Mouse (Mus musculus) midbrain, embryonic 16.5 days (tissue): ENCODE results near the gene Gm48551. TPM values are rescaled to one million over a fixed set of nuclear protein-coding genes. Genes with fewer than 3 reads are reported as not detected.
A peak's percentile ranks its signal among the peaks of the same experiment; 100 is the strongest.

Experiments used
- ATAC-seq: fragments of 200-750 bp; cut with Nextera tagmentation; 2 replicates; pipeline ENCODE4 v1.8.0; 2017; ENCODE audit warnings: moderate TSS enrichment
- H3K27ac ChIP-seq: fragments of 300-500 bp; sonication (generic); 2 replicates; pipeline ENCODE4 v1.5.1; 2014; ENCODE audit warnings: mild to moderate bottlenecking, low read length, mixed read lengths
- H3K27me3 ChIP-seq: fragments of 300-500 bp; sonication (generic); 2 replicates; pipeline ENCODE4 v1.6.1; 2014; ENCODE audit warnings: low read depth, low read length, mixed read lengths; ENCODE audit not compliant: control insufficient read depth, insufficient read depth
- H3K36me3 ChIP-seq: fragments of 300-500 bp; sonication (generic); 2 replicates; pipeline ENCODE4 v1.6.1; 2014; ENCODE audit warnings: mild to moderate bottlenecking, low read length, moderate library complexity, mixed read lengths; ENCODE audit not compliant: control insufficient read depth, insufficient read depth
- H3K4me1 ChIP-seq: fragments of 300-500 bp; sonication (generic); 2 replicates; pipeline ENCODE4 v1.6.1; 2014; ENCODE audit warnings: mild to moderate bottlenecking, low read length, mixed read lengths; ENCODE audit not compliant: control insufficient read depth, insufficient read depth
- H3K4me2 ChIP-seq: fragments of 300-500 bp; sonication (generic); 2 replicates; pipeline ENCODE4 v1.6.1; 2014; ENCODE audit warnings: mild to moderate bottlenecking, low read length, mixed read lengths
- H3K4me3 ChIP-seq: fragments of 300-500 bp; sonication (generic); 2 replicates; pipeline ENCODE4 v1.5.1; 2014; ENCODE audit warnings: low read depth, mild to moderate bottlenecking, low read length, moderate library complexity, mixed read lengths
- H3K9ac ChIP-seq: fragments of 300-500 bp; sonication (generic); 2 replicates; pipeline ENCODE4 v1.6.1; 2014; ENCODE audit warnings: low read depth, low read length, mixed read lengths
- H3K9me3 ChIP-seq: fragments of 300-500 bp; sonication (generic); replicated peaks from 2 replicates; pipeline ENCODE4 v1.6.1; 2014; ENCODE audit warnings: mild to moderate bottlenecking, low read length, mixed read lengths; ENCODE audit not compliant: control insufficient read depth, poor library complexity, severe bottlenecking
- WGBS: fragments of 180-500 bp; shearing (Covaris S2); extraction: QIAGEN DNeasy Blood & Tissue Kit; methylation state at CpG from one replicate; pipeline ENCODE4 v1.1.7; 2014; 5-methylcytosine and 5-hydroxymethylcytosine counted together
- polyA plus RNA-seq: library from polyadenylated mRNA; unstranded; fragments of >200 nt; fragmentation: Nextera tagmentation; extraction: Ambion mirVana; gene quantifications from 2 replicates; pipeline ENCODE4 v1.2.1, GENCODE M21; 2015

Gm48551 gene
- polyA plus RNA-seq, 1 experiment from 2014 or later, result 6.1 TPM

- Histone ChIP-seq H3K36me3 (no peaks in the 10 kb centered on the region), H3K27me3 (no peaks in the 10 kb centered on the region), H3K9ac (peak overlapping the region; percentile 43), H3K9me3 (no peaks in the 10 kb centered on the region), H3K4me3 (peak overlapping the region; percentile 79), H3K4me2 (peak overlapping the region; percentile 58), H3K4me1 (peaks cover 24% of the 10 kb centered on the region), H3K27ac (peak overlapping the region; percentile 75)
- ATAC-seq, result peak; percentile 96
- under 1% methylated on average over 46 of the region's 46 CpGs for WGBS
Observed at GRCm38 (mm10) chr10:81378553-81379182, 5.6 kb upstream of the Gm48551 start.

DNA sequence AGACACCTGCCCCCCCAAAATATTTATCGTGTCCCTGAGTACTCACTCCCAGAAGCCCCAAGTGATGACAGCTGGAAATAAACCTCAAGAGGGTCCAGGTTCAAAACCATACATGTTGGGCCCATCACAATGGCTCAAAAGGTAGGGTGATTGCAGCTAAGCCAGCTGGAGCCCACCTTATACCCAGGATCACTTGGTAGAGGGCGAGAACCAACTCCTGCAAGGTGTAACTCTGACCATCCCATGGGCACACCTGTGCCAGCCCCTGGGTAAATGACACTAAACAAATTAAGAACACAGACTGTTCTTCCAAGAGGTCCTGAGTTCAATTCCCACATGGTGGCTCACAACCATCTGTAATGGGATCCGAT, 5.1 kb upstream of the Gm48551 start:
- Histone ChIP-seq H3K9me3 (no peaks in the 10 kb centered on the region), H3K27ac (peak overlapping the region; percentile 75), H3K4me1 (peaks cover 24% of the 10 kb centered on the region), H3K27me3 (no peaks in the 10 kb centered on the region), H3K36me3 (no peaks in the 10 kb centered on the region), H3K4me2 (peak overlapping the region; percentile 58), H3K9ac (peak overlapping the region; percentile 43), H3K4me3 (peak overlapping the region; percentile 79)
- no peak; the same call in 1 of the 2 replicates for ATAC-seq
- WGBS, result 57% methylated on average over 3 of the region's 3 CpGs

DNA sequence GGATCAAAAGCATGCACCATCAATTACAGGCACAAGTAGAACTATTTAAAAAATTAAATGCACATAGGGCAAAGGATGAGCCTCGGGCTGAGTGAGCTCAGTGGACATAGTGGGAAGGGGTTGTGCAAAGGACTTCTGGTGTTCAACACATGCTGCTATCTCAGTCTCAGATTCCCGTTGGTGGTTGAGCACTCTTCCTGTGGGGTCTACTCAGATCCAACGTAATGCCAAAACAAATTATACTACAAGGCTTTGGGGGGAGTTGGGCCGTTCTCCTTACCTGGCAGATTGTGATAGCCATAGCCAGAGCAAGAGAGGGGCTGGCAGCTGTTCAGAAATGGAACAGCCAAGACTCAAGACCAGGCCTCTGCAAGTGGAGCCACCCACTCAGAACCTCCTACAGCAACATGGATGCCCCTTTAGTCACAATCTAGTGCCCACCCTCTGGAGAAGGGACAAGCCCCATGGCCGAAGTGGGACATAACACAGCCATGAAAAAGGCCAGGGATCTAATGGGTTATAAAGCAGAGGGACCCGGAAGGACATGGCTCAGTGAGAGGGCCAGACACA, 4.4 kb upstream of the Gm48551 start:
- H3K9ac ChIP-seq, result no peak overlapping the region
- H3K4me3 ChIP-seq, result no peak overlapping the region
- H3K4me2 ChIP-seq, result no peak overlapping the region
- 91% methylated on average over 6 of the region's 6 CpGs for WGBS
- H3K9me3 ChIP-seq, result no peaks in the 10 kb centered on the region
- H3K4me1 ChIP-seq, result peaks cover 26% of the 10 kb centered on the region
- H3K36me3 ChIP-seq, result no peaks in the 10 kb centered on the region
- H3K27ac ChIP-seq, result no peak overlapping the region
- no peak for ATAC-seq
- no peaks in the 10 kb centered on the region for H3K27me3 ChIP-seq

DNA sequence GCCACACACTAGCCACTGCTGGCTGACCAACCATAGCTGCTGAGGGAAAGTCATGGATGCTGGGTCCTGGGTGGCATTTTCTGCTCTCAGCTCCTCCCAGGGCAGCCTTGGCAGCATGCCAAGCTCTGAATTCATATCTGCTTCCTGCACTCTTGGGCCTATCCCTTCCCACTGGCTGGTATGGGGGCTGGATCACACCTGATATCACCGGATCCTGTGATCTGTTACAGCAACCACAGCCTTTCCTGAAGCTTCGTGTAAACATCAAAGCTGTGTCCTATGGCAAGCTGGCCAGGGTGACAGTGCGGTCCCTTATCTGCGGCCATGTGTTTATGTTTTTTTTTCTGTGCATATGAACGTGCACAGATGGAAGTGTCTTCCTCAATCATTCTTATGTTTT, 2.2 kb upstream of the Gm48551 start:
- ATAC-seq, result no peak
- 82% methylated on average over 5 of the region's 5 CpGs for WGBS
- H3K9ac ChIP-seq, result 0 out of 2 replicates have a peak overlapping the region, but pooled peaks have one; percentile 3

GRCm38 (mm10) chr10:81384605-81384982, 328 bp downstream of the Gm48551 start:
- Histone ChIP-seq H3K27me3 (no peaks in the 10 kb centered on the region), H3K4me3 (peak overlapping the region; percentile 69), H3K36me3 (peaks cover 12% of the 10 kb centered on the region), H3K9ac (peak overlapping the region; percentile 84), H3K9me3 (no peaks in the 10 kb centered on the region), H3K27ac (peak overlapping the region; percentile 85), H3K4me2 (peak overlapping the region; percentile 98), H3K4me1 (peaks cover 13% of the 10 kb centered on the region)
- WGBS, result under 1% methylated on average over 19 of the region's 19 CpGs
- peak; percentile 29 for ATAC-seq

More for the DNA sequence above, 2.2 kb upstream of the Gm48551 start:
- H3K27ac ChIP-seq, result no peak overlapping the region
- no peaks in the 10 kb centered on the region for H3K27me3 ChIP-seq
- H3K36me3 ChIP-seq, result peaks cover 5% of the 10 kb centered on the region; the same call in 1 of the 2 replicates
- H3K4me2 ChIP-seq, result no peak overlapping the region
- H3K4me1 ChIP-seq, result peaks cover 24% of the 10 kb centered on the region
- no peak overlapping the region for H3K4me3 ChIP-seq
- no peaks in the 10 kb centered on the region for H3K9me3 ChIP-seq

DNA sequence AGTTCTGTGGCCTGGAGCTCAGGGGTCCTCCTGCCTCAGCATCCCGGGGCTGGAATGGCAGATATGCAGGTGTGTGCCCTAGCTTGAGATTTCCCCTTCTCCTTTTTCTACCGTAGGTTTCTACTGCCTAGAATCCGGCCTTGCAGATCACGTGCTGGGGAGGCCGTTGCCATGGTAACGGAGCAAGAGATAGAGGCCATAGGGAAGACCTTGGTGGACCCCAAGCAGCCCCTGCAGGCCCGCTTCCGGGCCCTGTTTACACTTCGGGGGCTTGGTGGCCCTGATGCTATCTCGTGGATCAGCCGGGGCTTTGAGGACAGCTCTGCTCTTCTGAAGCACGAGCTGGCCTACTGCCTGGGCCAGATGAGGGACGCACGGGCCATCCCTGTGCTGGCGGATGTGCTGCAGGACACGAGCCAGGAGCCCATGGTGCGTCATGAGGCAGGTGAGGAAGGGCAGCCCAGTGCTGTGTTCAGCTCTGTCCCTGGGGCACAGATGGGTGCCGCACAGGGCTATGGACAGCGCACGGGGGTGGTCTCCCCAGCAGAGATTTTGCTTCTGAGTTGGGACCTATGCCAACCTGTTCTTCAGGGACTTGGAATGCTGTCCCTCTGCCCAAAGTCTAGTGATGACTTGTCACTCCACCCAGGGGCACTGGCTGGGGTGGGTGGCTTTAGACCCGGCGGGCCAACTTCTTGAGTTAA, 1.5 kb downstream of the Gm48551 start:
- peaks cover 13% of the 10 kb centered on the region for H3K4me1 ChIP-seq
- no peak overlapping the region for H3K27ac ChIP-seq
- no peak for ATAC-seq
- H3K36me3 ChIP-seq, result peaks cover 12% of the 10 kb centered on the region
- H3K4me2 ChIP-seq, result peak overlapping the region; percentile 98; the same call in 1 of the 2 replicates
- 79% methylated on average over 22 of the region's 22 CpGs for WGBS
- H3K9me3 ChIP-seq, result no peaks in the 10 kb centered on the region
- no peaks in the 10 kb centered on the region for H3K27me3 ChIP-seq
- no peak overlapping the region; the same call in 1 of the 2 replicates for H3K4me3 ChIP-seq
- H3K9ac ChIP-seq, result 0 out of 2 replicates have a peak overlapping the region, but pooled peaks have one; percentile 84

DNA sequence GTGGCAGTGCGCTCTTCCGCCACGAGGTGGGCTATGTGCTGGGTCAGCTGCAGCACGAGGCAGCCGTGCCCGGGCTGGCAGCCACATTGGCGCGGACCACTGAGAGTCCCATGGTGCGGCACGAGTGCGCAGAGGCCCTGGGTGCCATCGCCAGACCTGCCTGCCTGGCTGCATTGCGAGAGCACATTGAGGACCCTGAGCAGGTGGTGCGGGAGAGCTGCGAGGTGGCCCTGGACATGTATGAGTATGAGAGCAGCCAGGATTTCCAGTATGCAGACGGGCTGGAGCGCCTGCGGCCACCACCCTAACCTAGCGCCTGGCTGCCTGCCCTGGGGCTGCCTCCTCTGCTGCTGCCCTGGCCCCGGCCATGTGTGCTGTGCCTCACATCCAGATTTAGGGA, 3.5 kb downstream of the Gm48551 start:
- 94% methylated on average over 20 of the region's 20 CpGs for WGBS
- Histone ChIP-seq H3K9me3 (no peaks in the 10 kb centered on the region), H3K4me3 (no peak overlapping the region), H3K27me3 (no peaks in the 10 kb centered on the region), H3K9ac (no peak overlapping the region), H3K4me2 (no peak overlapping the region), H3K27ac (no peak overlapping the region), H3K4me1 (peaks cover 13% of the 10 kb centered on the region), H3K36me3 (peaks cover 12% of the 10 kb centered on the region)
- no peak for ATAC-seq

GRCm38 (mm10) chr10:81388505-81389055, 4.3 kb downstream of the Gm48551 start, which contains the start of gene Gm48552:
Gene Gm48552, plus strand, starts transcription at chr10:81389005.
- H3K9me3 ChIP-seq, result no peaks in the 10 kb centered on the region
- no peak for ATAC-seq
- no peak within 1 kb of the TSS for H3K4me3 ChIP-seq
- H3K27me3 ChIP-seq, result no peaks in the 10 kb centered on the region
- peaks cover 17% of the 10 kb centered on the region for H3K4me1 ChIP-seq
- H3K36me3 ChIP-seq, result peaks cover 12% of the 10 kb centered on the region
- H3K9ac ChIP-seq, result no peak within 1 kb of the TSS
- no peak within 1 kb of the TSS for H3K27ac ChIP-seq
- 85% methylated on average over 5 of the region's 5 CpGs for WGBS
- no peak within 1 kb of the TSS for H3K4me2 ChIP-seq
